ENCODE assay signal across 16 mouse cellular contexts in genomic region chr6:94122566-94123150, GRCm38 (mm10).
DNase-seq lines count a peak whose midpoint lies in the region; ATAC-seq lines count a peak whose summit lies in the region.
"Had no signal": no experiment of that assay in that cellular context is flagged by ENCODE, and none has a peak within 500 bp of the region (broad histone marks: within the 10 kb centered on the region; RNA-seq: fewer than 3 reads in every experiment).

No protein-coding gene starts in this region.

- no peak overlapping the region for H3K4me2 ChIP-seq in liver, embryonic 11.5 days
- no peak overlapping the region for H3K4me2 ChIP-seq in embryonic facial prominence, embryonic 14.5 days (ENCODE audit: low read depth, low read length)
- H3K4me2 ChIP-seq: heart, embryonic 12.5 days; midbrain, embryonic 15.5 days had no signal

- no peak overlapping the region for H3K4me3 ChIP-seq in liver, embryonic 11.5 days (ENCODE audit: low read depth, low read length)
- no peak overlapping the region for H3K4me3 ChIP-seq in embryonic facial prominence, embryonic 14.5 days (ENCODE audit: low read depth, low read length)
- H3K4me3 ChIP-seq: heart, embryonic 12.5 days; midbrain, embryonic 15.5 days had no signal

- H3K27ac ChIP-seq in liver, embryonic 11.5 days (ENCODE audit: low read depth, low read length): 0 out of 2 replicates have a peak overlapping the region, but pooled peaks have one; percentile 1
- no peak overlapping the region for H3K27ac ChIP-seq in embryonic facial prominence, embryonic 14.5 days (replicated peaks; ENCODE audit: low read depth, low read length)
- H3K27ac ChIP-seq: kidney, postnatal 0 days; midbrain, embryonic 15.5 days had no signal

- peaks cover 14% of the 10 kb centered on the region for H3K4me1 ChIP-seq in liver, embryonic 11.5 days (replicated peaks; ENCODE audit: control insufficient read depth, insufficient read depth, low read length)
- H3K4me1 ChIP-seq in embryonic facial prominence, embryonic 14.5 days (ENCODE audit: control insufficient read depth, insufficient read depth, low read length): peaks cover 26% of the 10 kb centered on the region

- DNase-seq in cerebellum, adult 11 months: no peak
- no peak for DNase-seq in liver, embryonic 11.5 days (ENCODE audit: low spot score)
- no peak for DNase-seq in liver
- DNase-seq in embryonic facial prominence, embryonic 14.5 days (ENCODE audit: low spot score): peak; percentile 38
- peak; percentile 55 for DNase-seq in retina, embryonic 14.5 days (ENCODE audit: low spot score)
- no peak for DNase-seq in left cerebral cortex, adult 8-10 months (ENCODE audit: low spot score in 2 of 2)
- DNase-seq: gastrocnemius, postnatal 14 days; lung, postnatal 14 days had no signal

- H3K9ac ChIP-seq in liver, embryonic 11.5 days (ENCODE audit: low read depth, low read length): no peak overlapping the region; the same call in 1 of the 2 replicates
- H3K9ac ChIP-seq in embryonic facial prominence, embryonic 14.5 days (ENCODE audit: low read depth, low read length): no peak overlapping the region
- H3K9ac ChIP-seq: heart, embryonic 12.5 days; midbrain, embryonic 15.5 days had no signal

- ATAC-seq in cerebellum, adult (ENCODE audit: insufficient number of reproducible peaks, low FRiP score, low TSS enrichment): peak; percentile 77
- ATAC-seq in liver, embryonic 11.5 days (replicated peaks; ENCODE audit: low FRiP score): no peak
- ATAC-seq in embryonic facial prominence, embryonic 14.5 days (ENCODE audit: low read depth): no peak
- no peak for ATAC-seq in granulocyte monocyte progenitor cell, adult 5-6 weeks (replicated peaks; ENCODE audit: poor library complexity, severe bottlenecking)
- ATAC-seq: inflammation-experienced regulatory T-cells, adult 6 months; midbrain, embryonic 15.5 days; Patski had no signal

- no peaks in the 10 kb centered on the region for H3K27me3 ChIP-seq in liver, embryonic 11.5 days (replicated peaks; ENCODE audit: control insufficient read depth, insufficient read depth, low read length)
- H3K27me3 ChIP-seq in embryonic facial prominence, embryonic 14.5 days (replicated peaks; ENCODE audit: control insufficient read depth, insufficient read depth, low read length): no peaks in the 10 kb centered on the region
- H3K27me3 ChIP-seq: CH12.LX; heart, embryonic 12.5 days; midbrain, embryonic 15.5 days; Patski had no signal

- no peaks in the 10 kb centered on the region for H3K36me3 ChIP-seq in liver, embryonic 11.5 days (ENCODE audit: control insufficient read depth, insufficient read depth, low read length)
- no peaks in the 10 kb centered on the region for H3K36me3 ChIP-seq in embryonic facial prominence, embryonic 14.5 days (ENCODE audit: control insufficient read depth, insufficient read depth, low read length)
- H3K36me3 ChIP-seq: heart, embryonic 12.5 days; midbrain, embryonic 15.5 days had no signal

- 55% methylated on average over 8 of the region's 8 CpGs for WGBS in liver, embryonic 11.5 days
- WGBS in embryonic facial prominence, embryonic 14.5 days: 36% methylated on average over 8 of the region's 8 CpGs

- H3K9me3 ChIP-seq in liver, embryonic 11.5 days (ENCODE audit: control insufficient read depth, low read length): no peaks in the 10 kb centered on the region
- no peaks in the 10 kb centered on the region for H3K9me3 ChIP-seq in embryonic facial prominence, embryonic 14.5 days (ENCODE audit: control insufficient read depth, low read length)
- H3K9me3 ChIP-seq: heart, embryonic 12.5 days; midbrain, embryonic 15.5 days had no signal

Comparison
In these comparisons a context has a peak if more than half of its experiments do, and no peak if none do; other contexts are left out.
1. DNase-seq: peak in embryonic facial prominence, embryonic 14.5 days (single experiment) and retina, embryonic 14.5 days (single experiment); none in cerebellum, adult 11 months (single experiment), liver, embryonic 11.5 days (single experiment), liver (single experiment) and left cerebral cortex, adult 8-10 months (0 of 2).